Comparison of ENCODE assay signal across 23 mouse cellular contexts in the genomic region with DNA sequence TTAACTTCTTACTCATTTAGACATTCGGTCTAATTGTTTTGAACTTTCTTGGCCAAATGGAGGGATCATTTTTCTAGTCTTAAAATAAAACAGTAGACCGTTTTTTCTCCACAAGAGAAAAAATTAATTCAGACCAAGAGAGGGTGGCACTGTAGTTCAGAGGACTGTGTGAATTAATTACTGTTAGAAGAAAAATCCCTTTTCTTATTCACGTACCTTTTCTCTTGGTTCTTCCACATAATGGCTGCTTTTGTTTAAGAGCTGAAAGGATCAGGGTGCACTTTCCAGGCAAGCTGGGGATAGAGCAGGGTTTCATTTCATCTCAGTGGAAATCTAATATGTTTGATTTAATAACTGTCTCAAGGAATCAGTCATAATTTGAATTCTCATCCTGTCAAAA.
DNase-seq lines count a peak whose midpoint lies in the region; ATAC-seq and TF ChIP-seq lines count a peak whose summit lies in the region.
"Had no signal": no experiment of that assay in that cellular context is flagged by ENCODE, and none has a peak within 500 bp of the region (broad histone marks: within the 10 kb centered on the region; RNA-seq: fewer than 3 reads in every experiment).

No protein-coding gene starts in this region.

- H3K4me1 ChIP-seq in forebrain, embryonic 11.5 days (replicated peaks; ENCODE audit: control insufficient read depth, insufficient read depth, low read length), result no peaks in the 10 kb centered on the region
- peaks cover 14% of the 10 kb centered on the region for H3K4me1 ChIP-seq in forebrain, embryonic 13.5 days
- H3K4me1 ChIP-seq in forebrain, embryonic 15.5 days, result no peaks in the 10 kb centered on the region
- H3K4me1 ChIP-seq: embryonic facial prominence, embryonic 10.5 days had no signal

- H3K36me3 ChIP-seq in forebrain, embryonic 11.5 days (ENCODE audit: control insufficient read depth, insufficient read depth, low read length), result no peaks in the 10 kb centered on the region
- H3K36me3 ChIP-seq in forebrain, embryonic 13.5 days (ENCODE audit: poor library complexity, severe bottlenecking), result no peaks in the 10 kb centered on the region
- no peaks in the 10 kb centered on the region for H3K36me3 ChIP-seq in forebrain, embryonic 15.5 days
- H3K36me3 ChIP-seq: embryonic facial prominence, embryonic 10.5 days; embryonic facial prominence, embryonic 12.5 days; G1E had no signal

- H3K27ac ChIP-seq in forebrain, embryonic 11.5 days (ENCODE audit: low read depth, low read length), result no peak overlapping the region; the same call in 1 of the 2 replicates
- no peak overlapping the region for H3K27ac ChIP-seq in forebrain, embryonic 13.5 days
- H3K27ac ChIP-seq in forebrain, embryonic 15.5 days (replicated peaks), result no peak overlapping the region
- H3K27ac ChIP-seq: embryonic facial prominence, embryonic 10.5 days; embryonic facial prominence, embryonic 12.5 days had no signal

- no peak for TF ChIP-seq POLR2A in brain, embryonic 14.5 days (IDR thresholded peaks at IDR 0.05; ENCODE audit: borderline replicate concordance, extremely low read depth, insufficient read depth, insufficient read length, poor library complexity, severe bottlenecking)

- H3K9me3 ChIP-seq in forebrain, embryonic 11.5 days (ENCODE audit: control insufficient read depth, low read length), result no peaks in the 10 kb centered on the region
- H3K9me3 ChIP-seq in forebrain, embryonic 13.5 days (replicated peaks), result no peaks in the 10 kb centered on the region
- H3K9me3 ChIP-seq in forebrain, embryonic 15.5 days, result no peaks in the 10 kb centered on the region
- H3K9me3 ChIP-seq: embryonic facial prominence, embryonic 10.5 days; embryonic facial prominence, embryonic 12.5 days had no signal

- 22% methylated on average over 3 of the region's 3 CpGs for WGBS in forebrain, embryonic 11.5 days
- WGBS in forebrain, embryonic 13.5 days, result 9% methylated on average over 3 of the region's 3 CpGs
- WGBS in forebrain, embryonic 15.5 days, result 3% methylated on average over 3 of the region's 3 CpGs

- TF ChIP-seq CTCF in brain, embryonic 14.5 days (IDR thresholded peaks at IDR 0.05; ENCODE audit: borderline replicate concordance, extremely low read depth, insufficient read depth, insufficient read length), result no peak

- no peak overlapping the region for H3K9ac ChIP-seq in forebrain, embryonic 11.5 days (ENCODE audit: low read length)
- no peak overlapping the region for H3K9ac ChIP-seq in forebrain, embryonic 13.5 days
- H3K9ac ChIP-seq in forebrain, embryonic 15.5 days (replicated peaks), result no peak overlapping the region
- H3K9ac ChIP-seq: embryonic facial prominence, embryonic 12.5 days had no signal

- ATAC-seq in forebrain, embryonic 11.5 days (replicated peaks; ENCODE audit: low FRiP score), result peak; percentile 69
- ATAC-seq in forebrain, embryonic 13.5 days, result peak; percentile 59; the same call in 1 of the 2 replicates
- peak; percentile 61; the same call in 1 of the 2 replicates for ATAC-seq in forebrain, embryonic 15.5 days (replicated peaks)
- ATAC-seq: activated CD4-positive, CD25-positive, alpha-beta regulatory T cell, adult 4 months; CD4-positive, CD25-positive, alpha-beta regulatory T cell, adult 4 months; Patski had no signal

- peak; percentile 51 for DNase-seq in brain, embryonic 14.5 days (ENCODE audit: low read depth)
- DNase-seq in forebrain, embryonic 11.5 days (ENCODE audit: low spot score), result no peak
- no peak for DNase-seq in spleen, adult 18-20 months
- DNase-seq in cerebellum, postnatal 14 days, result no peak
- no peak for DNase-seq in B cell, adult 2 months
- DNase-seq in kidney, adult 11 months, result no peak
- DNase-seq: adrenal gland, adult 8-10 months; adrenal gland, postnatal 14 days; adrenal gland, postnatal 36 days; cerebellum, adult 11 months; cerebellum, adult 18-20 months; cerebellum, adult 8-10 months; cerebellum, adult 9-11 months; cerebellum, postnatal 25 days had no signal

- H3K4me3 ChIP-seq in forebrain, embryonic 11.5 days (ENCODE audit: low read depth, low read length), result no peak overlapping the region
- H3K4me3 ChIP-seq in forebrain, embryonic 13.5 days, result no peak overlapping the region
- H3K4me3 ChIP-seq in forebrain, embryonic 15.5 days, result no peak overlapping the region
- H3K4me3 ChIP-seq: embryonic facial prominence, embryonic 10.5 days; embryonic facial prominence, embryonic 12.5 days had no signal

- H3K4me2 ChIP-seq in forebrain, embryonic 11.5 days (ENCODE audit: low read depth, low read length, severe bottlenecking), result no peak overlapping the region
- H3K4me2 ChIP-seq in forebrain, embryonic 13.5 days, result no peak overlapping the region; the same call in 1 of the 2 replicates
- no peak overlapping the region for H3K4me2 ChIP-seq in forebrain, embryonic 15.5 days (replicated peaks)
- H3K4me2 ChIP-seq: embryonic facial prominence, embryonic 12.5 days had no signal

- no peaks in the 10 kb centered on the region for H3K27me3 ChIP-seq in forebrain, embryonic 11.5 days (ENCODE audit: control insufficient read depth, insufficient read depth, low read length)
- no peaks in the 10 kb centered on the region for H3K27me3 ChIP-seq in forebrain, embryonic 13.5 days
- no peaks in the 10 kb centered on the region for H3K27me3 ChIP-seq in forebrain, embryonic 15.5 days
- H3K27me3 ChIP-seq: CH12.LX; embryonic facial prominence, embryonic 12.5 days had no signal
